Mouse (Mus musculus): Measurements from ENCODE around the gene Catsperb. TPM values are rescaled to one million over a fixed set of nuclear protein-coding genes. Genes with fewer than 3 reads are reported as not detected.

The Catsperb gene
- not detected in 4 replicates for total RNA-seq (2023)

DNA sequence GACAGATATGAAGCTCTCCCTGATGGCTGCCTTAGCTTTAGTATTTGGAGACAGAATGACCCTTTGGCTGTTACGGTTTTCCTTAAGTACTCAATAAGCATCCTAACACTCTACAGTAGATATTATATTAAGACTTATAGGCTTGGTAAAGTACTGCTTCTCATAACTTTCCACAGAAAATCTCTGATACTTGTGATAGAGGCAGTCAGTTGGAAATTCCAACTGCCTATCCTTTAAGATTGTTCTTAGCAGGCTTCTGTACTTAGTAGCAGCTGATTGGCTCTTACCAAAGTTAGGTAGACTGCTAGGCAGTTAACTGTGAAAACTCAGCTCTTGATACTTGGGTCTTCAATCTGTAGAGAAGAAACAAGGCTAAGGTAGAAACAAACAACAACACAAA is at the start of gene Catsperb:
Catsperb (plus strand) TSS at position 301 of the 400 bp plus-strand sequence.

Data from B cell, adult 62 days (primary cell).